Mouse (Mus musculus) testis, adult 2 months (tissue): Measurements from ENCODE around the gene Cfap45. TPM values are rescaled to one million over a fixed set of nuclear protein-coding genes. Genes with fewer than 3 reads are reported as not detected.

Experiments
- H3K27ac ChIP-seq: fragments of 200-500 bp; 2 replicates; pipeline ENCODE4 v1.5.1; 2012; ENCODE audit warnings: low read depth, low read length; ENCODE audit not compliant: control insufficient read depth, insufficient read depth
- H3K27me3 ChIP-seq: fragments of 200-500 bp; 2 replicates; pipeline ENCODE4 v1.6.1; 2012; ENCODE audit warnings: mild to moderate bottlenecking, low read length, moderate library complexity; ENCODE audit not compliant: control insufficient read depth, insufficient read depth
- H3K36me3 ChIP-seq: fragments of 200-500 bp; 2 replicates; pipeline ENCODE4 v1.6.1; 2012; ENCODE audit warnings: mild to moderate bottlenecking, low read length; ENCODE audit not compliant: control insufficient read depth, insufficient read depth
- H3K4me1 ChIP-seq: fragments of 200-500 bp; 2 replicates; pipeline ENCODE4 v1.6.1; 2012; ENCODE audit warnings: low read length; ENCODE audit not compliant: control insufficient read depth, insufficient read depth
- H3K4me3 ChIP-seq: fragments of 200-500 bp; 2 replicates; pipeline ENCODE4 v1.5.1; 2012; ENCODE audit warnings: low read depth, mild to moderate bottlenecking, low read length, moderate library complexity, mixed read lengths; ENCODE audit not compliant: control insufficient read depth
- CTCF ChIP-seq: fragments of 200-500 bp; IDR thresholded peaks from 2 replicates; pipeline ENCODE4 v1.5.1; 2012; ENCODE audit warnings: low read depth, mild to moderate bottlenecking, inconsistent platforms, low read length, moderate library complexity; ENCODE audit not compliant: control insufficient read depth, insufficient read depth, insufficient replicate concordance
- POLR2A ChIP-seq: fragments of 200-500 bp; IDR thresholded peaks from 2 replicates; pipeline ENCODE4 v1.6.1; 2012; ENCODE audit warnings: low read depth, mild to moderate bottlenecking, inconsistent platforms, low read length, moderate library complexity; ENCODE audit not compliant: control insufficient read depth
- polyA plus RNA-seq: library from polyadenylated mRNA; depleted of rRNA; stranded (reverse); fragments of >200 nt; gene quantifications from 2 replicates; pipeline ENCODE4 v1.2.3, GENCODE M21; 2012

Cfap45 gene
- polyA plus RNA-seq, 1 experiment, result 305 TPM

GRCm38 (mm10) chr1:172496030-172496429, 24.6 kb upstream of the Cfap45 start:
- Histone ChIP-seq H3K27ac (no peak overlapping the region), H3K4me3 (peak overlapping the region; percentile 11), H3K4me1 (peaks cover 19% of the 10 kb centered on the region), H3K36me3 (no peaks in the 10 kb centered on the region), H3K27me3 (no peaks in the 10 kb centered on the region)
- TF ChIP-seq POLR2A (no peak), CTCF (no peak)

DNA sequence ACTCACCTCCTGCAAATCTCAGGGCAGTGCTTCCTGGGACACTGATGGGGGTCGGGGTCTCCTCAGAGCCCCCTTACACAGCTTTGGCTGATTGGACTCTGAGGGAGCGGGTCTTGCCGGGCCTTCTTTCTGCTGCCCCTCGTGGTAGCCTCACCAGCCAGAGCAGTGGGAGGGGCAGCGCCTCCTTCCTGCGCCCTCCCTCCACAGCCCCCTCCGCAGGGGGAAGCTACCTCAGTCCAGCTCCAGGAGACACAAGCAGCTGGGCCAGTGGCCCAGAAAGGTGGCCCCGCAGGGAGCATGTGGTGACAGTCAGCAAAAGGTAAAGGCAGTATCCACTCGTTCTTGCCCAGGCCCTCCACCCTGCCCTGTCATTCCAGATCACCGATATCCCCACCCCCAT, 23.2 kb upstream of the Cfap45 start:
- TF ChIP-seq CTCF, result no peak
- no peak for TF ChIP-seq POLR2A
- H3K27me3 ChIP-seq, result no peaks in the 10 kb centered on the region
- H3K4me3 ChIP-seq, result no peak overlapping the region
- peaks cover 23% of the 10 kb centered on the region for H3K4me1 ChIP-seq
- no peak overlapping the region for H3K27ac ChIP-seq
- H3K36me3 ChIP-seq, result no peaks in the 10 kb centered on the region

DNA sequence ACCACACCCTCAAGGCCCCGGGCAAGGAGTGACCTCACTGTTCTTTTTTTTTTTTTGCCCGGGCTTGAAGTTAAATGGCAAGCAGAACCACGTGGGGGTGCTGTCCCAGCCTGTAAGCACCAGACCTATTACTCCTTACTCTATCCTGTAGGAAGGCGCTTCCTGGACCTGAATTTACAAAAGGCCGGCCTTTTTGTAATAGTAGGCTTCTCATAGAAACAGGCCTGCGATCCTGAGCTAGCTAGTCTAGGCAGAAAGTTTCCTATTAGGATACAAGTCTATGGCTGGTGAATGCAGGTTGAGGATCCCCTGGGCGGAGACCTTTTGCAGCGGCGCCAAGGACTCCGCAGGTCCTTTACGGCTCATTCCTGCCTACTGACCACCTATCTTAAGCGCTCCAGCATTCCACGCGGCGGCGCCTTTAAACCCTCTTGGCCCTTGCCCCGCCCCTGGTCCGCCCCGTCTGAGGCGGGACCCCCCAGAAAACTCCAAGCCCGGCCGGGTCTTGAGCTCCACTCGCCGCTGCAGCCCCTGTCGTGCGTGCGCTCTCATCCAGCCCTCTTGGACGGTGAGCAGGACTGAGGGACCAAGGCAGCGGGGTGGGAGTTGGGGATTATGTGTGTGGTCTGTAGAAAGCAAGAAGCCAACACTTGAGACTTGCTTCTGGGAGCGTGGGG, 20.7 kb upstream of the Cfap45 start, which contains the start of gene Tagln2:
TSS of gene Tagln2 (plus strand) at position 283 of the 677 bp plus-strand sequence.
- Histone ChIP-seq H3K4me3 (peak within 1 kb of the TSS; percentile 65), H3K27me3 (no peaks in the 10 kb centered on the region), H3K4me1 (peaks cover 27% of the 10 kb centered on the region), H3K27ac (peak within 1 kb of the TSS; percentile 45), H3K36me3 (no peaks in the 10 kb centered on the region)
- TF ChIP-seq CTCF (no peak), POLR2A (peak; percentile 58)

DNA sequence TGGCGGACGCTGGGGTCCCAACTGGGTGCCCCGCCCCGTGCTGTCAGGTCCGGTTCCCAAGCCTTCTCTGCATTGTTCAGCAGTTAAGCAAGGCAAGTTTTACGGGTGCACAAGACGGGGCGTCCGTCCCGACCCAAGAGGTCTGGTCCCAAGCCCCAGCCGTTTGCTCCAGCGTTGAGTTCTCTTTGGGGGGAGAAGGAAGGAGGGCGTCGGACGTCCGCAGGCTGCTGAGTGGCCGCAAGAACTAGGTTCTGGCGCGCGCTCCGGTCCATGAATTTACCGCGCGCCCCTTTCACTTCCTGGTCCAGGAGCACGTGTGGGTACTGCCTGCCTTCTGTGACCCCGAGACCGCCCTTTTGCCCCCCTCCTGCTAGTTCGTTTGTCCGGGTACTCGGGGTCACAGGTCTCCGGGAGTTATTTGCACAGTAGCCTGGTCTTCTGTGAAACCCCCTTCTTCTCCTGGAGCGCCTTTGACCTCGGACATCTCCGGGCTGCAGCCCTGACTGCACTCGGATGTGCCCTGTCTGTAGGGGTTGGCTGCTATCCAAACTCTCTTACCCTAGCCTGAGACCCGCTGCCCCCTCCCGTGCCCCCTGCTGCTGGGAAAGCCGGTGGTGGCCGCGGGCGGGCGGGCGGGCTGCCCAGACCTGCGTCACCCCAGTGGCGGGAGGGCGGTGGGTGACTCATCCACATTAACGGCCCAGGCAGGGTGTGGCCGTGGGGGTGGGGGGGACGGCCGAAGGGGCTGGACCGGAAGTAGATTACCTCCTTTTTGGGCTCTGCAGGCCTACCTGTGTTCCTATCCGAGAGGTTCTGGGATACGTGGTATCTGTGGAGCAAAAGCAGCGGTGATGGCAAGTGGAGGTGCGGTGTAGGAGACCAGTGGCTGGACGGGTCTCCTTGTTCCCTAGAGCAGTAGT, 19.9 kb upstream of the Cfap45 start:
- Histone ChIP-seq H3K4me3 (peak overlapping the region; percentile 65), H3K36me3 (no peaks in the 10 kb centered on the region), H3K4me1 (peaks cover 25% of the 10 kb centered on the region), H3K27me3 (no peaks in the 10 kb centered on the region), H3K27ac (peak overlapping the region; percentile 45)
- TF ChIP-seq POLR2A (0 out of 2 replicates have a peak, but pooled peaks have one; percentile 1), CTCF (no peak)

DNA sequence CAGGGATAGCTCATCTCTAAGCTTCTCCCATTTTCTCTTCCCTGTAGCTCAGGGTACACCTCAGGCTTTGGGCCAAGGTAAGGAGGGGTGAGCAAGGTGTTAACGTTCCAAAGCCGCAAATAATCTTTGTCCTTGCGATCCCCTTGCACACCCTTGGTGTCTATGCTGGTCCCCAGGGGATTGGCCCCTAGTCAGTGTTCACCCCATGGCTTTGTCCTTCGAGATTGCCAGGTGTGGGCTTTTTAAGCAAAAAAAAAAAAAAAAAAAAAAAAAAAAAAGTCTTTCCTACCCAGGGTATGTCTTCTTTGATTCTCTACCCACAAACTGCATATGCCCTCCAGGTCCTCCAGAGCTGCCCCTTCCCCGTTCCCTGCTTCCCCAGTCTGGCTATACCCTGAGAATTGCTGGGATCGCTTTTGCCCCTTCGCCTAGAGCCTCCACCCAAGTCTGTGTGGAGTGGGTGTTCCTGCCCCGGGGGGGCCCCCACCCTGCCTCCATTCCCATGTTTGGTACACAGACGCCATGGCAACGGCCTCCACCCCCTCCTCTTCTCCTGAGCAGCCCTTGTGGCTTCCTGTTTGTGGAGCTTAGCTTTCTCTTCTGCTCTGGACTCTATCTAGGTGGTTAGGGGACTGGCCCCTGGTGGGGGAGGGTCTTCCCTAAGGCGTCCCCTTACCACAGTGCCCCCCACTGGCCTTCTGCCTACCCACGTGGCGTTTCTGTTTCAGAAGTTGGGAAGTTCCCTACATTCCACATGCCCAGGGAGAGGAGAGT, 19.0 kb upstream of the Cfap45 start:
- no peaks in the 10 kb centered on the region for H3K27me3 ChIP-seq
- peak overlapping the region; percentile 20; the same call in 1 of the 2 replicates for H3K27ac ChIP-seq
- H3K4me3 ChIP-seq, result peak overlapping the region; percentile 3; the same call in 1 of the 2 replicates
- no peaks in the 10 kb centered on the region for H3K36me3 ChIP-seq
- TF ChIP-seq POLR2A, result no peak
- no peak for TF ChIP-seq CTCF
- peaks cover 20% of the 10 kb centered on the region for H3K4me1 ChIP-seq

DNA sequence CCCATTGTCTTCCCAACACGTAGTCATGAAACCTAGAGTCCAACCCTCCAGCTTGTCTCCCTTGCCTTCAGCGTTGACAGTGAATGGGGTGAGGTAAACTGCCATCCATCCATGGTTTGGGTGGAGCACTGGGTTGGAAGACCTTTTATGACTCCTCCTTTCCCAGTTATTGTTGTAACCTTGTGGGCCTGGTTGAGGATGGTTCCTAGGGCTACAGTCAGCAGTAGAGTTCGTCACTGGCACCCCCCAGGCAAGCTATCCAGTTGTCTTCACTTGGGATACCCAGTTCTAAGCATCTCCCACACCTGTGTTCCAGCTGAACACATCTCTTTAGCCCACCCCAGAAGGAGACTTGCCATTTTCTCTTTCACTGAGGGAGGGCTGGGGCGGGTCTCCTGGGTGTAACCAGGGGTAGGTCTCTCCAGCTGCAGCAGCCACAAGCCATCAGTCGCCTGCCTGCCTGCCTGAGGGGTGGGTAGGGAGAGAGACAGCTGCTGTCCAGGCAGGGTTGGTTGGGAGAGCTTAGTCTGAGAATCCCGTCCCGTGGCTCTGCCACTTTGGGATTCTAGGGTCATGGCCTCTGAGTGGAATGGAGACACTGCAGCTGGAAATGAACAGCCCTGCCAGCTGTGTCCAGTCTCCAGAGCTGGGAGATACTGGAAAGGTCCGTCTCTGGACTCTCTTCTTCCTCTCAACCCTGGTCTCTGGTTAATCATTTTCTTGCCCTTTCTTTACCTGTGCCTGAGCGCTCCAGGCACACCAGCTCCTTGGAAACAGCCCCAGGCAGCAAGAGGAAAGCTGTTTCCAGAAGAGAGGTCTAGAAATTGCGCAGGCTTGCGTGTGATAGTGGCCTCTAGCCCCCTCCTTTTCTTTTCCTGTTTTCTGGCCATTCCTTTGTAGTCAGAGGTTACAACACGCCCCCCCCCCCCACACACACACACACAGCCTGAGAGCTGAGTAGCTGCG, 18.2 kb upstream of the Cfap45 start:
- TF ChIP-seq POLR2A (no peak), CTCF (no peak)
- Histone ChIP-seq H3K27me3 (no peaks in the 10 kb centered on the region), H3K36me3 (no peaks in the 10 kb centered on the region), H3K4me3 (no peak overlapping the region), H3K4me1 (peaks cover 20% of the 10 kb centered on the region), H3K27ac (peak overlapping the region; percentile 20; the same call in 1 of the 2 replicates)
